Mouse (Mus musculus) gastrocnemius, postnatal 14 days (tissue): ENCODE results near the gene Ralgds. TPM values are rescaled to one million over a fixed set of nuclear protein-coding genes. Genes with fewer than 3 reads are reported as not detected.

Experiments used
- DNase-seq: peaks from one replicate; pipeline ENCODE4 v3.0.0; 2021; ENCODE audit warnings: mixed read lengths
- intact Hi-C: fragments of 180-260 bp; cut with DNase I; formaldehyde crosslinking; loops from one replicate; pipeline ENCODE4 v1.15.1; 2025; ENCODE audit warnings: low total_unique reads
- total RNA-seq, 2 experiments: library from RNA; stranded (reverse); gene quantifications; 2 replicates each; pipeline ENCODE4 v1.2.3; 2021

Gene Ralgds
- total RNA-seq, 2 experiments from 2014 or later, result 17.1 to 25.3 TPM

GRCm38 (mm10) chr2:28591479-28591878, 78.6 kb downstream of the Ralgds start:
- DNase-seq, result no peak
- intact Hi-C loops, result no loop called here

DNA sequence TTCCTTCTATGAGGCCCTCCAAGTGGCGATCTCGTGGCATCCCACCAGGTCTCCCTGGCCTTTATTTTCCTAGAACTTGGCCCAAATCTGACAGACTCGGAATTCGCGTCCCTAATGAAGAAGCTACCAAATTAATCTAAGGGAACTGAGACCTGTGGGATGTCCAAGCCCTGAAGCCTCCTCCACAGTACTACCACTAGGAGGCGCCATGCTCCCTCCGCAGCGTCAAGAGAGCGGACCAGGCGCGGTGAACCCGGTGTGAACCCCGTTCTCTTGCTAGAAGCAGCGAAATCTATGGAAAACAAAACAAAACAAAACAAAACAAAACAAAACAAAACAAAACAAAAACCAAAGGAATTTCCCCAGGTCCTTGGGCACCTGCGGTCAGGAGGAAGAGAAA, 79.9 kb downstream of the Ralgds start:
- intact Hi-C loops, result no loop called here
- peak; percentile 63 for DNase-seq

DNA sequence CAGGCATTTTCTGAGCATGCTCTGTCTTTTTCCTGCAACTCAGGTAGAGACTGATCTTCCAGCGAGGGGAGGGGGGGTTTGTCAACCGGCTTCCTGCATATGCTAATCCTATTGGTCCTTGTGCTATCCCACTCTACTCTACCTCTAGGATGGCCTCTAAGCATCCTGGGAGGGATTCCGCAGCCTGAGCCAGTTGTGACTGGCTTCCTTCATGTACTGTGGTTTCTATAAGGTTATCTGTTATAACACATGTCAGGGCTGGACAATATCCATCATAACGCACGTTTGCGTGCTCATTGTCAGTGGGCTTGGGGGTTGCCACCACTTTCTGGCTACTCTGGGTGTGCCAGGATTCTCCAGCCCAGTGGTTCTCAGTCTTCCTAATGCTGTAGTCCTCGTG, 83.1 kb downstream of the Ralgds start:
- intact Hi-C loops, result no loop called here
- no peak for DNase-seq

DNA sequence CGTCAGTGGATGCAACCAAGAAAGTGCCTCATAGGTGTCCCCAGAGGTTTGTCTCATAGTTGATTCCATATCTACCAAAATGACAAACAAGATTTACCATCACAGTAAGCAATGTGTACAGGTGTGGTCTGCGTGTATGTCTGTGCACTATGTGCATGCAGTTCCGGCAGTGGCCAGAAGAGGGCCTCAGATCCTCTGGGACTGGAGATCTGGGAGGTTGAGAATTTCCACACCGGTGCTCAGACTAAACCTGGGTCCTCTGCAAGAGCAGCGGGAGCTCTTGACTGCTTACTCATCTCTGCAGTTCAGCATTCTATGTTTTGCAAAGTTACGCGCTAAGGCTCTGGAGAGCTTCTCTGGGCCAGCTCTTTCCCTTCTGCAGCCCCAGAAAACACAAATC, 84.1 kb downstream of the Ralgds start:
- no peak for DNase-seq
- intact Hi-C loops, result no loop called here

DNA sequence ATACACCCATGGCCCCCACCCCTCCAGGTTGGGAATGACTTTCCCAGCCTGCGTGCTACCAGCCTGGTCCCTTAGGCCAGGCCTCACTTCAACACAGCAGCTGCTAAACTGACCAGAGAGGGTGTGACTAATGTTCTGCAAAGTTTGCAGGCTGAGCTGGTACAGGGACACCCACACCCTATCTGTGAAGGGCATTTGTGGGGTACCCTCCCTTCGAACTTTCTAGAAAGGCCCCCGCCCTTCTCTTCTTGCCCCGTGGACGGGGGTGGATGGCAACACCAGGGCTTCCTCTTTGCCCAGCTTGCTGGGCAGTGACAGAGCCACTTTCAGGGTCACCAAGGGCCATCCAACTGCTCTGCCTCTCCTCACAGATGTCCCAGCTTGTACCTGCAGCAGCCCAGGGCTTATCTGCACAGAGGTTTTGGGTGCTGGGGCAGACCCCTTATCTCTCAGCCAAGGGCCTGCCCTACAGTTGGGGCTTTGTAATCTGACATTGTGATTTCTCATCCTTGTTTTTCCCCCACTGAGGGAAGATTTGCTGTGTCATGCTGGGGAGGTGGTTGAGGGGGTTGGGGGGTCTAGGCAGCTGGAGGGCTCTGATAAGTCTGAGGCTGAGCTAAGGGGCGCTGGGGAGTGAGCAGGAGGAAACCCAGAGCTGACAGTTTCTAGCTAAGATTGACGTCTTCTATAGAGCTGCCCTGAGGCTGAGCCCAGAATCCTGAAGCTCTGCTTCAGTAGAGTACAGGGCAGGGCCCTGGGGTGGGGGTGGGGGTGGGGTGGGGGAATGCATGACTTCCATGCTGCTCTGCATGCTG, 85.0 kb downstream of the Ralgds start:
- intact Hi-C loops, result no loop called here
- no peak for DNase-seq

DNA sequence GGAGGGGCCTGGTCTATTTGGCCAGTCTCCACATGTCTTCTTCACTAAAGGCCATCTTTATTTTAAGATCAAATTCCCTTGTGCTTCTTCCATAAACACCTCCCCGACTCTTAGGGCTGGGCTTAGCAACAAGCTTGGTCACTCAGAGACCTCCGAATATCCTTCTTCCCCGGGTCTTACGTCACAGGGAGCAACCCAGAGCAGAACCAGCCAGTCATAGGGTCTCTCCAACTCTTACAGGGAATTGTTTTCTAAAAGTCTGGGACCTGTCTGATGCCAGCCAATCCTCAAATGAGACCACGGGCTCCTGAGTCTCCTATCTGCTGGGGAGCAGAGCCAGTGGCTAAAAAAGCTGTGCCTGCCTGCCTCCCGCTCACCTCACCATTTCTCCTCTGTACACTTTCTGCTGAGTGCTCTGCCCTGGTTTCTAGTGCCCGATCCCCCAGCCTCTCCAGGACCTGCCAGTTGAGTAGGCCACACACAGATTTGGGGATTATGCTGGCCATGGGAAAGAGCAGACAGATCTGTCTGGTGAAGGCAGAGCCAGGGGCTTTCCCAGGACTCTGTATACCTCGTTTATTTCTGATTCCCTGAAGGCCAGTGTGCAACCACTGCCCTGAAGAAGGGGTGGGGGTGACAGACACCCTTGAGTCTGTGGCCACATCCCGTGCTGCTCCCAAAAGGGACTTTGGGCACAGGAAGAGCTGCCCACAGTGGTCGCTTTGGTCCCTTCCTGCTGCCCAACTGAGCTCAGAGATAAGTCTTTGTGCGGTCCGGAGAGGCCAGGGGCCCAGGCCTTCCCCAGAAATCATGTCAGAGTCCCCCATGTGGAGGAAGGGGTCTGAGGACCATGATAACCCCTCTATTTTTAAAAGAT, 86.0 kb downstream of the Ralgds start:
- intact Hi-C loops, result no loop called here
- DNase-seq, result no peak

DNA sequence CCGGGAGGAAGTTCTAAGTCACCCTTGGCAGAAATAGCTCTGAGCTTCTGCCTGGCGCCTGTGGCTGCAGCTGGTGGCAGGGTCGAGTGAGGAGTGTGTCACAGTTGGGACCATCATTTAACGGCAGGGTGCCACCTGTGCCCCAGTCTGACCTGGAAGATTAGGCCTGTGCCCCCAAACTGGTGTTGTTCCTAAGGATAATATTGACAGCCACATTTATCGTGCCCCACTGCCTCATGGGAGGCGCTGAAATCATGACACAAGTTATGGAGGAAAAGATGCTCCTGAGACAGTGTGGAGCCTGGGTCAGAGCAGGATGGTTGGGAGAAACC, 86.6 kb downstream of the Ralgds start:
- intact Hi-C loops, result no loop called here
- DNase-seq, result no peak

DNA sequence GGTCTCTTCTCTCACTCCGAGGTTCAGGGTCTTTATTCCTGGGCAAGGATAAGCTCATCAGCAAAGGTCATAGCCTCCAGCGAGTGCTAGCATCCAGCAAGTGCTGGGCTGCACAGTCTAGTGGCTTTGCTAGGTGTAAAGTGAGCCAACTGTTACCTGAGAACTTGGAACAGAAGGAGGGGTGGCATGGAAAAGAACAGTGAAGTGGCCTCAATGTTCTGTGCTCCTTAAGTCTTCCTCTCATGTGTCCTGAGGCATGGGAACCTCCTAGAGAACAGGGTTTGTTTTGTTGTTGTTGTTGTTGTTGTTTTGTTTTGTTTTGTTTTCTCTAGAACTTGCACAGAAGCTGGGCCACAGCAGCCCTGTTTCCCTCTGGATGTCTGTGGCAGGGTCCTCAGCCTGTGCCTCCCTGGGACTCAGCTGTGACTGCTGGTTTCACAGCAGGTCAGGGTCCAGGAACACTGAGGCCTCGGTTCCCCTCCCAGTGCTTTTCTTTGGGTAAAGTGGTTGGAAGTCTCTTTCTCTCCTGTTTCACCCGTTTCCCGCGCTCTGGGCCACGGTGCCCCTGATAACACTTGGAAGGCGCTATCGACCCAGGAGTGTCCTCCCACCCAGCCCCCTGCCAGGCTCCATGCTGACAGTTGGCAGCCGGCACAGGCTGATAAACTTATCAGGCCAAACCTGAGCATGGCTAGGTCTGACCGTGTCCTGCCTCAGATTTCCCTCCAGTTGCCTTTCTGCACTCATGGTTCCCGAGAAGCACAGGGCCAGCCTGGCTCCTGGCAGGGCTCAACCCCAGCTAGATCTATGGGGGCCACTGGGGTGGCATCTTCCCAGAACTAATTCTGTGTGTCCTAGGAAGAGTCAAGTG, 89.0 kb downstream of the Ralgds start:
- intact Hi-C loops, result no loop called here

More for the DNA sequence above, 89.0 kb downstream of the Ralgds start:
- no peak for DNase-seq

Other genes starting within 250 kb of the Ralgds start
- gene Ppp1r26, start 66.3 kb upstream of the Ralgds start, total RNA-seq, result 1 to 10 TPM; 1.5 to 2.7 TPM
- gene 1700007K13Rik, start 46.8 kb upstream of the Ralgds start, total RNA-seq, result under 1 TPM in 1 of 2 experiments, not detected in 1; 0.55 TPM
- gene Mrps2, start 45.1 kb upstream of the Ralgds start, total RNA-seq, result 10 to 100 TPM; 25.3 to 28.5 TPM
- 1 to 10 TPM; 1.7 to 1.9 TPM for gene Gbgt1, start 16.2 kb upstream of the Ralgds start, total RNA-seq
- under 1 TPM in 1 of 2 experiments, not detected in 1; 0.90 TPM for gene Gm10134, start 7.0 kb upstream of the Ralgds start, total RNA-seq
- not detected for gene Cel, start 50.3 kb downstream of the Ralgds start, total RNA-seq
- gene Gtf3c5, start 70.6 kb downstream of the Ralgds start, total RNA-seq, result 1 to 10 TPM; 7.1 to 7.4 TPM
- gene Gfi1b, start 108.9 kb downstream of the Ralgds start, total RNA-seq, result not detected
- 10 to 100 TPM; 16.5 to 19.5 TPM for gene Tsc1, start 128.1 kb downstream of the Ralgds start, total RNA-seq
- not detected for gene Spaca9, start 186.6 kb downstream of the Ralgds start, total RNA-seq
- not detected for gene Ak8, start 187.0 kb downstream of the Ralgds start, total RNA-seq